Mouse (Mus musculus) macrophage (primary cell): Measurements from ENCODE around the gene H2-Eb1. TPM values are rescaled to one million over a fixed set of nuclear protein-coding genes. Genes with fewer than 3 reads are reported as not detected.

Source experiments
- H3K27ac ChIP-seq: fragments of 350-480 bp; formaldehyde crosslinking; 2 replicates; pipeline ENCODE4 v1.9.0; 2021
- H3K36me3 ChIP-seq: fragments of 350-480 bp; formaldehyde crosslinking; 2 replicates; pipeline ENCODE4 v1.9.0; 2021; ENCODE audit errors: inconsistent target
- H3K4me3 ChIP-seq: fragments of 350-480 bp; formaldehyde crosslinking; 2 replicates; pipeline ENCODE4 v1.9.0; 2021; ENCODE audit errors: inconsistent target
- H3K79me2 ChIP-seq: fragments of 350-480 bp; formaldehyde crosslinking; 2 replicates; pipeline ENCODE4 v1.9.0; 2021; ENCODE audit errors: inconsistent target
- WGBS: methylation state at CpG from one replicate; pipeline ENCODE4 v1.1.7; 2026; ENCODE audit warnings: inconsistent platforms; ENCODE audit not compliant: missing documents; 5-methylcytosine and 5-hydroxymethylcytosine counted together
- polyA plus RNA-seq: library from polyadenylated mRNA; stranded (reverse); fragments of 250-400 nt; gene quantifications from 3 replicates; pipeline ENCODE4 v1.2.4, GENCODE M21; 2018; ENCODE audit warnings: inconsistent platforms

The H2-Eb1 gene
- polyA plus RNA-seq, 1 experiment from 2014 or later, result 73.4 TPM

- H3K27ac ChIP-seq, result peak overlapping the region; percentile 63
- 32% methylated on average over 3 of the region's 3 CpGs for WGBS
- no peaks in the 10 kb centered on the region for H3K36me3 ChIP-seq
- H3K4me3 ChIP-seq, result no peak overlapping the region
- H3K79me2 ChIP-seq, result no peaks in the 10 kb centered on the region
Measured at GRCm38 (mm10) chr17:34363676-34364310, 58.1 kb downstream of the H2-Eb1 start.

- no peak overlapping the region for H3K4me3 ChIP-seq
- no peaks in the 10 kb centered on the region for H3K79me2 ChIP-seq
- no peaks in the 10 kb centered on the region for H3K36me3 ChIP-seq
- WGBS, result 77% methylated on average over 10 of the region's 10 CpGs
- H3K27ac ChIP-seq, result peak overlapping the region; percentile 63
Measured at GRCm38 (mm10) chr17:34365031-34365430, 59.4 kb downstream of the H2-Eb1 start.

Other genes starting within 250 kb of the H2-Eb1 start
- gene H2-Oa, start 213.5 kb upstream of the H2-Eb1 start, polyA plus RNA-seq, result 0.25 to 1.4 TPM (median 0.62 TPM) in 3 replicates
- gene H2-DMa, start 186.3 kb upstream of the H2-Eb1 start, polyA plus RNA-seq, result 19.1 to 57.0 TPM (median 47.3 TPM) in 3 replicates
- 130 to 435 TPM (median 155 TPM) in 3 replicates for gene Brd2, start 183.2 kb upstream of the H2-Eb1 start, polyA plus RNA-seq
- gene H2-DMb2, start 162.6 kb upstream of the H2-Eb1 start, polyA plus RNA-seq, result 1.2 to 2.2 TPM (median 1.8 TPM) in 3 replicates
- gene H2-DMb1, start 152.8 kb upstream of the H2-Eb1 start, polyA plus RNA-seq, result 26.4 to 54.6 TPM (median 34.2 TPM) in 3 replicates
- gene Tap1, start 118.3 kb upstream of the H2-Eb1 start, polyA plus RNA-seq, result 42.0 to 121 TPM (median 79.2 TPM) in 3 replicates
- gene Psmb9, start 118.1 kb upstream of the H2-Eb1 start, polyA plus RNA-seq, result 38.9 to 88.0 TPM (median 49.9 TPM) in 3 replicates
- 147 to 329 TPM (median 288 TPM) in 3 replicates for gene Psmb8, start 108.1 kb upstream of the H2-Eb1 start, polyA plus RNA-seq
- gene Tap2, start 102.3 kb upstream of the H2-Eb1 start, polyA plus RNA-seq, result 26.1 to 58.7 TPM (median 37.6 TPM) in 3 replicates
- gene H2-Ob, start 67.0 kb upstream of the H2-Eb1 start, polyA plus RNA-seq, result 0.15 to 0.41 TPM (median 0.33 TPM) in 3 replicates
- 88.0 to 180 TPM (median 145 TPM) in 3 replicates for gene H2-Ab1, start 48.2 kb upstream of the H2-Eb1 start, polyA plus RNA-seq
- gene H2-Aa, start 18.0 kb upstream of the H2-Eb1 start, polyA plus RNA-seq, result 116 to 315 TPM (median 141 TPM) in 3 replicates
- 0.08 to 0.53 TPM (median 0.17 TPM) in 3 replicates for gene H2-Eb2, start 19.8 kb downstream of the H2-Eb1 start, polyA plus RNA-seq
- 0.12 to 0.34 TPM (median 0.14 TPM) in 3 replicates for gene Btnl2, start 49.0 kb downstream of the H2-Eb1 start, polyA plus RNA-seq
- not detected in 3 replicates for gene Btnl1, start 71.3 kb downstream of the H2-Eb1 start, polyA plus RNA-seq
- gene BC051142, start 93.0 kb downstream of the H2-Eb1 start, polyA plus RNA-seq, result 0.40 TPM in 1 of 3 replicates, not detected in the others
- gene Btnl4, start 171.5 kb downstream of the H2-Eb1 start, polyA plus RNA-seq, result 0.16 TPM in 1 of 3 replicates, not detected in the others
- gene Btnl6, start 211.5 kb downstream of the H2-Eb1 start, polyA plus RNA-seq, result 0.09 to 0.27 TPM in 2 of 3 replicates, not detected in the other